Mouse (Mus musculus) midbrain, embryonic 15.5 days (tissue): ENCODE data around the gene Heg1. TPM values are rescaled to one million over a fixed set of nuclear protein-coding genes. Genes with fewer than 3 reads are reported as not detected.

Experiments
- ATAC-seq: fragments of 200-750 bp; cut with Nextera tagmentation; replicated peaks from 2 replicates; pipeline ENCODE4 v1.8.0; 2017; ENCODE audit warnings: moderate TSS enrichment
- H3K27ac ChIP-seq: fragments of 300-500 bp; sonication (generic); 2 replicates; pipeline ENCODE4 v1.5.1; 2015; ENCODE audit warnings: mild to moderate bottlenecking, inconsistent platforms
- H3K27me3 ChIP-seq: fragments of 300-500 bp; sonication (generic); replicated peaks from 2 replicates; pipeline ENCODE4 v1.6.1; 2015; ENCODE audit warnings: inconsistent platforms
- H3K36me3 ChIP-seq: fragments of 300-500 bp; sonication (generic); replicated peaks from 2 replicates; pipeline ENCODE4 v1.6.1; 2015; ENCODE audit warnings: inconsistent platforms
- H3K4me1 ChIP-seq: fragments of 300-500 bp; sonication (generic); 2 replicates; pipeline ENCODE4 v1.6.1; 2015; ENCODE audit warnings: inconsistent platforms
- H3K4me2 ChIP-seq: fragments of 300-500 bp; sonication (generic); 2 replicates; pipeline ENCODE4 v1.6.1; 2015; ENCODE audit warnings: inconsistent platforms, mild to moderate bottlenecking, moderate library complexity
- H3K4me3 ChIP-seq: fragments of 300-500 bp; sonication (generic); 2 replicates; pipeline ENCODE4 v1.5.1; 2015; ENCODE audit warnings: mild to moderate bottlenecking, inconsistent platforms
- H3K9ac ChIP-seq: fragments of 300-500 bp; sonication (generic); 2 replicates; pipeline ENCODE4 v1.6.1; 2015; ENCODE audit warnings: mild to moderate bottlenecking, inconsistent platforms
- H3K9me3 ChIP-seq: fragments of 300-500 bp; sonication (generic); 2 replicates; pipeline ENCODE4 v1.6.1; 2016; ENCODE audit warnings: inconsistent platforms
- WGBS: fragments of 180-500 bp; shearing (Covaris S2); methylation state at CpG from one replicate; pipeline ENCODE4 v1.1.7; 2015; ENCODE audit warnings: mixed read lengths; 5-methylcytosine and 5-hydroxymethylcytosine counted together
- polyA plus RNA-seq: library from polyadenylated mRNA; unstranded; fragments of >200 nt; fragmentation: Nextera tagmentation; extraction: Ambion mirVana; gene quantifications from 2 replicates; pipeline ENCODE4 v1.2.1, GENCODE M21; 2015

The Heg1 gene
- polyA plus RNA-seq, 1 experiment from 2014 or later = 14.2 TPM

DNA sequence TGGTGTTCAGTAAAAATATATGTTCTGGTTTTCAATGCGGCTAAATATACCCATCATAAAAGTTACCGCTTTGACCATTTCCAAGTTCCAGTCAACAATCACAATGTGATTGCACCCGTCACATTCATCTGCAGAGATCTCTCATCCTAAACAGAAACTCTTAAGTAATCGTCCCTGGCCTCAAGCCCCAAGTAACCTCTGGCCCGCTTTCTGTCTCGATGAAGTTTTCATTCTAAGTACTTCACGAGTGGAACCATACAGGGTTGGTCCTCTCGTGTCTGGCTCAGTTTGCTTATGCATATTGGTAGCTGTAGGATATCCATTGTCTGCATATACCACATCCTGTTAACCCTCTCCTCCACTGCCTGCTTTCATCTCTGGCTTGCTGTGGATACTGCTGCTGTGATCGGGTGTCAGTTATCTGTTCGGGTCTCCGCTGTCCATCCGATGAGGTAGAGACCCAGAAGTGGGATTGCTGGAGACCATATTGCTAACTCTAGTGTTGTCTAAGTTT, 14.2 kb downstream of the Heg1 start:
- no peak overlapping the region for H3K4me2 ChIP-seq
- no peaks in the 10 kb centered on the region for H3K36me3 ChIP-seq
- H3K4me3 ChIP-seq = no peak overlapping the region
- 74% methylated on average over 12 of the region's 12 CpGs for WGBS
- H3K9me3 ChIP-seq = no peaks in the 10 kb centered on the region
- H3K9ac ChIP-seq = no peak overlapping the region
- H3K27me3 ChIP-seq = no peaks in the 10 kb centered on the region
- no peak overlapping the region for H3K27ac ChIP-seq
- peaks cover 29% of the 10 kb centered on the region for H3K4me1 ChIP-seq
- ATAC-seq = no peak

DNA sequence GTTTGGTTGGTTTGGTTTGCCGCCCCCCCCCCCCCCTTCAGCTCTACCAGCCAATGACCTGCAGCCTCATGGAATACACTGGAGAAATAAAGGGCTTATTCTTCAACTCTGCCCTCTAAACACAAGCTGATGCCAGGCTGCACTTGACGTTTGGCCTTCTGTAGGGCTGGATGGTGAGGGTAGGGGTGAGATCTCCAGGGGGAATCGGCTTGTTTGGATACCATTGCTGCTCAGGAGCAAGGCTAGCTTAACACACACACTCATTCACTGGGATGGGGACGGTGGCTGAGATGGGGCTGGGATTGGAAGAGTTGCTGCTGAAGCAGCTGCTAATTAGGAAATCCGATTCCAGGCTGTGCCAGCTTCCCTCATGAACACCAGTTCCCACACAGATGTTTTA, 16.4 kb downstream of the Heg1 start:
- H3K27me3 ChIP-seq = no peaks in the 10 kb centered on the region
- no peak overlapping the region for H3K4me2 ChIP-seq
- H3K4me1 ChIP-seq = peaks cover 38% of the 10 kb centered on the region
- no peak overlapping the region for H3K4me3 ChIP-seq
- 62% methylated on average over 5 of the region's 5 CpGs for WGBS
- no peak for ATAC-seq
- no peak overlapping the region for H3K9ac ChIP-seq
- no peak overlapping the region for H3K27ac ChIP-seq
- no peaks in the 10 kb centered on the region for H3K9me3 ChIP-seq
- no peaks in the 10 kb centered on the region for H3K36me3 ChIP-seq

DNA sequence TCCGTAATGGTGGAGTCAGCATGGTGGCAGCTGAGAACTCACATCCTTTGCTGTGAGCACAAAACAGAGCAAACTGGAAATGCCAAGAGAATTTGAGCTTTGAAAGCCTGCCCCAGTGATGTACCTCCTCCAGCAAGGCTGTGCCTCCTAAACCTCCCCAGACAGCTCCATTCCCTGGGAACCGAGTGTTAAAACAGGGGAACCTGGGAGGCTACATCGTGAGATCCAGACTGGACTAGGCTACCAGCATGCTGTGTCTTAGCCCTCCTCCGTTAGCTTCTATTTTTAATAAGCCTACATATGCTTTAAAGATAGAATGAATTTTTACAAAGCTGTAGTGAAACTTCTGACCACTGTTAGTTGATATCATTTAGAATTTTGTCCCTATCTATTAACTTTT, 17.7 kb downstream of the Heg1 start:
- H3K9me3 ChIP-seq = no peaks in the 10 kb centered on the region
- no peak overlapping the region for H3K27ac ChIP-seq
- no peak overlapping the region for H3K4me2 ChIP-seq
- no peak overlapping the region for H3K9ac ChIP-seq
- WGBS = 94% methylated on average over 4 of the region's 4 CpGs
- ATAC-seq = no peak
- H3K27me3 ChIP-seq = no peaks in the 10 kb centered on the region
- no peak overlapping the region for H3K4me3 ChIP-seq
- no peaks in the 10 kb centered on the region for H3K36me3 ChIP-seq
- H3K4me1 ChIP-seq = peaks cover 32% of the 10 kb centered on the region

DNA sequence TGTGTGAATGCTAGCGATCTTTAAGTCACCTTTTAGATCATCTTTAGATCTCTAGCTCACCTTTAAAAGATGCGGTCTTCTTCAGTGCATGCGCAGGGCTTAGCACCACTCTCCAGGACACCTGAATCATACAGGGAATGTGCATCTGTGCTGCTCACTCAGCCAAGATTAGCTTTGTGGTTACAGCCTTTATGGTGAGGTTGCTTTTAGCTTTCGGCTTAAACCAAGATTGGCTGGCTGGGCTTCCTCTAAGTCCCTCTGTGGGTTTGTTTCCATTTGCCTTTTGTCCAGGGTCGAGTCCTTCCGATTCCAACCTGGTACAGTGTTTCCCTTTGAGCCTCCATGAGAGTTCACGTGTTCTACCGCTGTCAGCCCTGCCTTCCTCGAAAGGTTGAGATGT, 20.1 kb downstream of the Heg1 start:
- Histone ChIP-seq H3K4me1 (peaks cover 17% of the 10 kb centered on the region), H3K9me3 (no peaks in the 10 kb centered on the region), H3K9ac (no peak overlapping the region), H3K27me3 (no peaks in the 10 kb centered on the region), H3K27ac (no peak overlapping the region), H3K4me2 (no peak overlapping the region), H3K36me3 (no peaks in the 10 kb centered on the region), H3K4me3 (no peak overlapping the region)
- no peak for ATAC-seq
- 72% methylated on average over 9 of the region's 9 CpGs for WGBS

DNA sequence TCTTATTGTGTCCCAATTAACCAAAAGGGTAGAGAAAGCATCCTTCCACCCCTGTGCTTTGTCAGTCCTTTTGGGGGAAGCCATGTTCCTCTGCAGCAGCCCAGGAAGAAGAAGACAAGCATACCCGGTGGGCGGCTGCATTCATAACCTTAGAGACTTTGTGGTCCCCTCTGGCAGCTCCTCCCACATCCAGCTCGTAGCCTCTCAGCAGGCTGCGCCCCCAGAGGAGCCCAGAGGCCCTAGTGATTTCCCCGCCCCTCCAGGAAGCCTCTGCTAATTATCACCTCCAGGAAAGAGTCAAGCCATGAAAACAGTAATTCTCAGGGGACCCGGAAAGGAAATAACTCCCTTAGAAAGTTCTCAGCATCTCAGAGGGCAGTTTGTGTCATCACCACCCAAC, 21.1 kb downstream of the Heg1 start:
- Histone ChIP-seq H3K4me2 (no peak overlapping the region), H3K4me3 (no peak overlapping the region), H3K36me3 (no peaks in the 10 kb centered on the region), H3K4me1 (peaks cover 17% of the 10 kb centered on the region), H3K27ac (no peak overlapping the region), H3K9ac (no peak overlapping the region), H3K27me3 (no peaks in the 10 kb centered on the region), H3K9me3 (no peaks in the 10 kb centered on the region)
- ATAC-seq = no peak
- 43% methylated on average over 6 of the region's 6 CpGs for WGBS

DNA sequence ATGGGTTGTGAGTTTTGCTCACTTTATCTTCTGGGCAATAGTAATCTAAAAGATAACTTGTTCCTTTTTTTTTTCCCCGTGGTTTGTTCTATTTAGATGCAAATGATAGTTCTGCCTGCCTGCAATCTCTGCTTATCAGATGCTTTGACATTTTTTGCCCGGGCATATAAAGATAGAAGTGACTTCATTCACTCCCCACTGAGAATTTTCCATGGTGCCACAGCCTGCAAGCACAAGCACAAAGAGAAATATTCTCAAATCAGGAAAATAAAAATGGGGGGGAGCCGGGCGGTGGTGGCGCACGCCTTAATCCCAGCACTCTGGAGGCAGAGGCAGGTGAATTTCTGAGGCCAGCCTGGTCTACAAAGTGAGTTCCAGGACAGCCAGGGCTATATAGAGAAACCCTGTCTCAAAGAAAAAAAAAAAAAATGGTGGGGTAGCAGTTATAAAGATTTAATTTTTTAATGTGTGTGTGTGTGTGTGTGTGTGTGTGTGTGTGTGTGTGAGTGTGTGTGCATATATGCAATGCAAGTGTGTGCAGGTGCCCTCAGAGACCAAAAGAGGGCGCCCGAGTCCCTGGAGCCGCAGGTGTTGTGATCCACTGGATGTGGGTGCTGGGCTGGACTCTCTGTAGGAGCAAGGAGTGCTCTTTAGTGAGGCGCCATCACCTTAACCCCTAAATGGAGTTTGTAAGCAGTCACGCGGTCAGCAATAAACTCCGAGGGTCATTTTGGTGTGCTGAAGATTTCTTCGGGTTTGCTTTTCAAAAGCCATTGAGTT, 22.1 kb downstream of the Heg1 start:
- no peaks in the 10 kb centered on the region for H3K27me3 ChIP-seq
- H3K36me3 ChIP-seq = no peaks in the 10 kb centered on the region
- H3K4me1 ChIP-seq = peaks cover 23% of the 10 kb centered on the region
- no peak overlapping the region for H3K4me3 ChIP-seq
- no peaks in the 10 kb centered on the region for H3K9me3 ChIP-seq
- H3K4me2 ChIP-seq = no peak overlapping the region
- no peak for ATAC-seq
- no peak overlapping the region for H3K27ac ChIP-seq
- H3K9ac ChIP-seq = no peak overlapping the region
- WGBS = 81% methylated on average over 14 of the region's 14 CpGs

DNA sequence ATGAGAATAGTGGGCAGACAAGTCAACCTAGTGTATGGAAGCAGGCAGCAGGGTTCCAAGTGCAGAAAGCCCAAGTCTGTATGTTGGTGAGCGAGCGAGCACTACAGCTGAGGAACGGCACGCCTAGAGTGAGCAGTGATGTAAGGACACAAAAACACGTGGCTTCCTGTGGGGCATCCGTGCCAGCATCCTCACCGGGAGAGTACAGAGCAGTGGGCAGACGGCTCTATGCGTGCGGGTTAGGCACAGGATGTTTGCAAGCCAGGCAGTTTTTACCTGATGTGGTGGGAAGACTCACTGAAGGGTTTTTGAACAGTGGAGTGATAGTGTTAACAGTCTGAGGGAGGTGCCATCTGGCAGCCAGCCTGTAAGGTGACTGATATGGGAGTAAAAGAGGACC, 23.9 kb downstream of the Heg1 start:
- Histone ChIP-seq H3K36me3 (no peaks in the 10 kb centered on the region), H3K4me1 (peaks cover 23% of the 10 kb centered on the region), H3K9ac (no peak overlapping the region), H3K27ac (no peak overlapping the region), H3K4me2 (no peak overlapping the region), H3K27me3 (no peaks in the 10 kb centered on the region), H3K4me3 (no peak overlapping the region), H3K9me3 (no peaks in the 10 kb centered on the region)
- ATAC-seq = no peak
- WGBS = 93% methylated on average over 10 of the region's 10 CpGs

DNA sequence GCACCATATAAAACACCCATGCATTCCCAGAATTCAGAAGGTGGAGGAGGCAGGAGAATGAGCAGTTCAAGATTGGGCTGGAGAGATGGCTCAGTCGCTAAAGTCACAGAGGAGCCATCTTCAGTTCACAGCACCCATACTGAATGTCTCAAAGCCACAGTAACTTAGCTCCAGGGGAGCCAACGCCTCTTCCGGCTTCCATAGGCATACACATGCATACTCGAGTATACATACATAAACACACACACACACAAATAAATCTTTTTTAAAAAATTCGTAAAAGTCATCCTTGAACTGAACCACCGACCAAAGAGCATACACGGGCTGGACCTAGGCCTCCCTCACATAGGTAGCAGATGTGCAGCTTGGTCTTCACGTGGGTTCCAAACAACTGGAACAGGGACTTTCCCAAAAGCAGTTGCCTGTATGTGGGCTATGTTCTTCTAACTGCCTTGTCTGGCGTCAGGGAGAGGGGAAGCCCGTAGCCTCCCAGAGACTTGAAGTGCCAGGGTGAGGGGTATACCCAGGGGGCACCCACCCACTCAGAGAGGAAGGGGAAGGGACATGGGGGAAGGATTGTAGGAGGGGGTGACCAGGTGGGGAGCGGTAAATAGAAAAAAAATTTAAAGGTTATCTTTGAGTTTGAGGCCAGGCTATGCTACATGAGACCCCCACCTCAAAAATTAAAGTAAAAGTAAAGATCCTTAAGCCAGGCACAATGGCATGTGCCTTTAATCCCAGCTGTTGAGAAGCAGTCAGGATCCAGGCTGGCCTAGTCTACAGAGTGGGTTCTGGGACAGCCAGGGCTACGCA, 24.6 kb downstream of the Heg1 start:
- no peaks in the 10 kb centered on the region for H3K9me3 ChIP-seq
- peaks cover 20% of the 10 kb centered on the region for H3K4me1 ChIP-seq
- H3K36me3 ChIP-seq = no peaks in the 10 kb centered on the region
- WGBS = 95% methylated on average over 12 of the region's 12 CpGs
- H3K9ac ChIP-seq = no peak overlapping the region
- no peak overlapping the region for H3K4me2 ChIP-seq
- H3K27ac ChIP-seq = no peak overlapping the region
- no peak for ATAC-seq
- no peaks in the 10 kb centered on the region for H3K27me3 ChIP-seq
- H3K4me3 ChIP-seq = no peak overlapping the region

DNA sequence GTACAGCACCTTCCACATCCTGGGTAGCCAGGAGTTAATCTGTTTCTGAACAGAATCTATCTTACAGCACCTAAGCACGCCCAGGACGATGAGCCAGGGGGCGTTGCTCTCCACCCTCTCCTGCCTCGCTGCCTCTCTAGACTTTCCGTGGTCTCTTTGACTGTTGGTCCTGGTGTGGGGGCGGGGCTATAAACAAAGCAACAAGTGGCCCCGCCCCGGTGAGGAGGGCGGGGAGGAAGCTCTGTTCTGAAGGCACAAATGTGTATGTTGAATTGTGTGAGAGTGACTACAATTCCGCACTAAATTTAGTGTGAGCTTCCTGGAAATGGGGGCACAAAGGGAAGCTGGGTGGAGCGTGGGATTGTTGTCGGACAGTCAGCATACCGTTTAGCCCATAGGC, 30.1 kb downstream of the Heg1 start:
- peak overlapping the region; percentile 41 for H3K4me2 ChIP-seq

DNA sequence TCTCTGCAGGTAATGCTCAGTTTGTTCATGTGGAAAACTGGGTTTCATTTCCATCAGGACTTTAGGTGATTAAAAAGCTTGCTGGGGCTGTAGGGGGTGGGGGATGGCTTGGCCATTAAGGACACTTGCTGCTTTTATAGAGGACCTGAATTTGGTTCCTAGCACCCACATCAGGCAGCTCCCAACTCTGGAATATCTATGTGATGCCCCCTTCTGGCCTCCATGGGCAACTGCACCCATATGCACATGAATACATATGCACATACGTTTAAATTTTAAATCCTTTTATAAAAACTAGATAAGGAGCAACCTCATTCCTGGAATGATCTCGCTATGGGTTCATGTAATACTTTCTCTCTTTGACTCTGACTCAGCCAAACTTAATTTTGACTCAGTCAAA, 39.1 kb downstream of the Heg1 start:
- Histone ChIP-seq H3K27me3 (no peaks in the 10 kb centered on the region), H3K9me3 (no peaks in the 10 kb centered on the region), H3K9ac (no peak overlapping the region), H3K4me3 (no peak overlapping the region), H3K27ac (no peak overlapping the region), H3K4me1 (no peaks in the 10 kb centered on the region), H3K36me3 (no peaks in the 10 kb centered on the region), H3K4me2 (no peak overlapping the region)
- 97% methylated on average over 2 of the region's 2 CpGs for WGBS
- ATAC-seq = no peak

More for the DNA sequence above, 30.1 kb downstream of the Heg1 start:
- H3K27ac ChIP-seq = no peak overlapping the region
- H3K4me3 ChIP-seq = peak overlapping the region; percentile 20
- no peak overlapping the region for H3K9ac ChIP-seq
- no peaks in the 10 kb centered on the region for H3K27me3 ChIP-seq
- ATAC-seq = no peak
- 19% methylated on average over 13 of the region's 13 CpGs for WGBS
- H3K36me3 ChIP-seq = no peaks in the 10 kb centered on the region
- H3K4me1 ChIP-seq = peaks cover 9% of the 10 kb centered on the region; the same call in 1 of the 2 replicates
- H3K9me3 ChIP-seq = no peaks in the 10 kb centered on the region

DNA sequence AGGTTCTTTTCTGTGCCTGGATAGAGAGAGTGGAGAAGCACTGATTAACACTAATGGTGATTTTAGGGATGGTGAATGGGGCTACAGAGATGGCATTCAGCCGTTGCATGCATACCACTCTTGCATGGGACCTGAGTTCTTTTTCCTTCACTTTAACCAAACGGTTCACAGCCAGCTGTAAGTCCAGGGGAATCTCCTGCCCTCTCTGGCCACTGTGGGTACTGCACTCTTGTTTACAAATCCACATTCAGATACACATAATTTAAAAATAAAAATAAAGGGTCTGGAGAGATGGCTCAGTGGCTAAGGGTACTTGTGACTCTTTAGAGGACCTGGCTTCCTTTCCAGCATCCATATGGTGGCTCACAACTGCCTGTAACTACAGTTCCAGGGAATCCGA, 39.8 kb downstream of the Heg1 start:
- WGBS = 95% methylated on average over 3 of the region's 3 CpGs
- Histone ChIP-seq H3K4me1 (no peaks in the 10 kb centered on the region), H3K9ac (no peak overlapping the region), H3K9me3 (no peaks in the 10 kb centered on the region), H3K27ac (no peak overlapping the region), H3K4me2 (no peak overlapping the region), H3K27me3 (no peaks in the 10 kb centered on the region), H3K4me3 (no peak overlapping the region), H3K36me3 (no peaks in the 10 kb centered on the region)
- ATAC-seq = no peak

DNA sequence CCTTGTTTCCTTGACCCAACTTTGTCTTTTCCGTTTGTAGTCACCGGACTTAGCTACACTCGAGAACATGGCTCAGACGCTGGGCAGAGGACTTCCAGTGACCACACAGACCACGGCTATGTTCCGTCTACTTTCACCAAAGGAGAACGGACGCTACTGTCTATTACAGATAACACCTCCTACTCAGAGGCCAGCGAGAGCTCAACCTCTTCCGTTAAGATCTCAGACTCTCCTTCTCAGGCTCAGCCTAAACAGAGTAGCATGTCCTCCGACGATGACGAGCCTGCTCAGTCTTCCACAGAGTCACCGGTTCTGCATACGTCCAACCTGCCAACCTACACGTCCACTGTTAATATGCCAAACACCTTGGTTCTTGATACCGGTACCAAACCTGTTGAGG, 42.1 kb downstream of the Heg1 start:
- H3K36me3 ChIP-seq = no peaks in the 10 kb centered on the region

More for the DNA sequence above, 42.1 kb downstream of the Heg1 start:
- H3K9ac ChIP-seq = no peak overlapping the region
- no peak for ATAC-seq
- no peaks in the 10 kb centered on the region for H3K27me3 ChIP-seq
- no peak overlapping the region for H3K27ac ChIP-seq
- no peaks in the 10 kb centered on the region for H3K9me3 ChIP-seq
- H3K4me3 ChIP-seq = no peak overlapping the region
- H3K4me2 ChIP-seq = no peak overlapping the region
- H3K4me1 ChIP-seq = no peaks in the 10 kb centered on the region
- 94% methylated on average over 17 of the region's 17 CpGs for WGBS
